Mouse (Mus musculus) hematopoietic stem cell, adult 5-6 weeks (primary cell): ENCODE measurements around the gene Sema6c. TPM values are rescaled to one million over a fixed set of nuclear protein-coding genes. Genes with fewer than 3 reads are reported as not detected.

Experiments
- ATAC-seq, 2 experiments: fragments of 125-278 bp in 1 of 2; replicated peaks in 1 of 2; 2 replicates each; pipeline ENCODE4 v1.8.0; 2016 to 2017; ENCODE audit warnings: inconsistent platforms in 2 of 2, mild to moderate bottlenecking in 2 of 2, moderate number of reproducible peaks in 2 of 2, low read depth in 1 of 2, moderate TSS enrichment in 1 of 2; ENCODE audit not compliant: low FRiP score in 2 of 2, poor library complexity in 2 of 2, severe bottlenecking in 2 of 2, insufficient read depth in 1 of 2, low TSS enrichment in 1 of 2
- total RNA-seq: library from RNA; stranded (forward); fragments of 172-1452, 232-1000 nt; gene quantifications from 2 replicates; pipeline ENCODE4 v1.2.3, GENCODE M21; 2017

Gene Sema6c
- total RNA-seq, 1 experiment from 2014 or later, result 1.3 TPM

DNA sequence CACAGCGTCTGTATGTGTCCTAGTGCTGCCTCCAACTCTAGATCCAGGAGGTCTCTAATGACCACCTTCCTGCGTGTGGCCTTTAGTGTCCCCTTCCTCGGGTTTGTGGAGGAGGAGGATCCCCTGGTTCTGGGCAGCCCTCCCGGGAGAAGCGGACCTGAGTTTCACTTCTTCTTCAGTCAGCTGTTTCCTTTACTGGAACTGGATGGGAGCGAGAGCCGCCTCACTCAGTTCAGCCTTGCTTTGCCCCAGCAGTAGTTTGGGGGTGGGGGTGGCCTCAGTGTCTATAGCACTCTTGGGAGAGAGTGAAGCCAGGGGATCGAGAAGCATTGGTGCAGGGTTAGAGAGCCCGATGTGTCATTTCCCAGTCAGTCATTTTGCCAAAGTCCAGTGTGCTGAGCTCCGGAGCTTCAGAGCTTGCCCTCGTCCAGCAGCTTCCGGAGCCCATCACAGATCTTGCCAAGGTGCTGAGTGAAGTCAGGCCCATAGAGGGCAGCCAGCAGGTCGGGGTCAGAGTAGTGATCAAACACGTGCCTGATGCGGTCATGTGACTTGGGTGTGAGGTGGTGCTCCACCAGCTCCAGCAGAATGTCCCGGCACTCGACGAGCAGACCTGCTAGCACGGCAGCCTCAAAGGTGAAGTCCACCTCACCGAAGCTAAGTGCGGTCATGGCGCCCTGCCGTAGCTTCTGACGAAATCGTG lies 20.5 kb upstream of the Sema6c start:
- ATAC-seq, result no peak

DNA sequence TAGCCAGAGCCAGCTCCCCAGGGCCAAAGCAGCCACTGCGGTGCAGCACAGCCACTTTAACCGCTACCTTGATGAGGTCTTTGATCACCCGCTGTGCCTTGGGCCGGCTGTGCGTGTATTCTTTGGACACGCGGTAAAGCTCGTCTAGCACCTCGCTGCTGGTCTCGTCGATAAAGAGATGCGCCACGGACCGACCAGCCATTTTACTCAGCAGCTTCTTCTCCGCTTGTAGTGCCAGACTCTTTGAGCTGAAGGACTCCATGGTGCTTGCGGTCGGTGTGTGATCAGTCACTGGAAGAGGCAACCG lies 20.0 kb upstream of the Sema6c start:
- no peak for ATAC-seq

DNA sequence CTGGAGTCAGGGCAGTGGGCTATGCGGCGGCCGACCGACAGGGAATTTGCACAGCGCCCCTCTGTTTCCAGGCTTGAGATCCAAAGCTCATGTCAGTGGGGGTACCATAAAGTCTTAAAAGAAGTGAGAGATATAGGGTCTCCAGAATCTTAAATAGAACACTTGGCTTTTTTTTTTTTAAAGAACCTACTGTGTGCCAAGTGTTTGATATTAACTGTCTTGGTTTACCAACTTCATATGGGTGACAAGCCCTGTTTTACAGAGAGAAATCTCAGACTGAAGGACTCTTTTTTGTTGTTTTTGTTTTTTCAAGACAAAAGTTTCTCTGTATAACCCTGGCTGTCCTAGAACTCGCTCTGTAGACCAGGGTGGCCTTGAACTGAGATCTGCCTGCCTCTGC lies 19.5 kb upstream of the Sema6c start:
- no peak for ATAC-seq

- peak; percentile 74 to 80 for ATAC-seq
These were observed 18.8 kb upstream of the Sema6c start for GRCm38 (mm10) chr3:95141474-95141873.

GRCm38 (mm10) chr3:95141952-95142616 lies 18.2 kb upstream of the Sema6c start, which contains the start of gene Tnfaip8l2:
Gene Tnfaip8l2 (minus strand): TSS chr3:95142360.
- ATAC-seq, result peak; percentile 0 to 55; a peak in 1 of 4 replicates

DNA sequence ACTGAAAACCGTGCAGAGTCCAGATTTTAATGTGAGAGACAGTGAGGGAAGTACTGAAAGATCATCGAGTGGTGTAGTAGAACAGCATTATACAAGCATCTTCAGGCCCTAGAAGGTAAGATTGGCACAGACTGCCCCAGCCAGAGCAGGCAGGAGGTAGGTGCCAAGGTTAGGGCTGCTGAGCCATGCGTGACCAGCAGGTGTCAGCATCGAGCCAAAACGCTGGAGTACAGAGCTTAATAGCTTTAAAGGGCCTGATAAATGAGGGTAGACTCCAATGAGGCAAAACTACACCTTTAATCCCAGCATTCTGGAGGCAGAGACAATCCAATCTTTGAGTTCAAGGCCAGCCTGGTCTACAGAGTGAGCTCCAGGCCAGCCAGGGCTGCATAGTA lies 17.6 kb upstream of the Sema6c start:
- ATAC-seq, result peak; percentile 79

GRCm38 (mm10) chr3:95147924-95148323 lies 12.3 kb upstream of the Sema6c start:
- no peak for ATAC-seq

DNA sequence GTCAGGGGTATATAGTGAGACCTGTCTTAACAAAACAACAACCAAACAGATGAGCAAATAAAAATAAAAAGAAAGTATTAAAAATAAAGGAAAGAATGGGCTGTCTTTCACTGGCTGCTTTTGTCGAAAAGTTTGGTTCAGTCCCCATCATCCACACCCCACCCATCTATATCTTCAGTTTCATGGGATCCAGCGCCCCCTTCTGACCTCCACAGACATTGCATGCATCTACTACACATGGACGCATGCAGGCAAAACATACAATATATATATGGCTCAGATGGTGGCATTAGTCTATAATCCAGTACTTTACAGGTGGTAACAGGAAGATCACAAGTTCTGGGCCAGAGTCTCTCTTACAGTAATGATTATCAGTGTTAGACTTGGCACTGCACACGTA lies 6.4 kb upstream of the Sema6c start:
- peak; percentile 73 to 81 for ATAC-seq

DNA sequence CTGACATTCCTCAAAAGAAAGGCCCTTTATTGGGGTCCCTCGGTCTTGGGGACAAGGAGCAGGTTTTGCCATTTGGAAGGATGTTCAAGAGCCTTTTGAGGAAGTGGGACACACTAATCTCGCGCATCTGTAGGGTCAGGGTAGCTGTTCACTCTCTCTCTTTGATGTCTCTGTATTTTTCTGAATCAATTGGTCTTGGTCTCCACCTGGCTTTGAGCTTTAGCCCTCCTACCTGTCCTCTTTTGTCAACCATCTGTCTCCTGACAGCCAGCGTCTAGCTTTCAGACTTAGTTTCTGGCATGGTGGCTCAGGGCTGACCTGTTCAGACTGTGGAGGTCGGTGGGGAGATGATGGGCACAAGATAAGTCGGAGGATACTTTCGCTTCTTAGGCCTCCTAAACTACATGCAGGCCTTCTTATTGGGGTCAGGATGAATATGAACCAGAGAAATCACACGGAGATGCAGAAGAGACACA lies 708 bp upstream of the Sema6c start:
- ATAC-seq, result no peak

DNA sequence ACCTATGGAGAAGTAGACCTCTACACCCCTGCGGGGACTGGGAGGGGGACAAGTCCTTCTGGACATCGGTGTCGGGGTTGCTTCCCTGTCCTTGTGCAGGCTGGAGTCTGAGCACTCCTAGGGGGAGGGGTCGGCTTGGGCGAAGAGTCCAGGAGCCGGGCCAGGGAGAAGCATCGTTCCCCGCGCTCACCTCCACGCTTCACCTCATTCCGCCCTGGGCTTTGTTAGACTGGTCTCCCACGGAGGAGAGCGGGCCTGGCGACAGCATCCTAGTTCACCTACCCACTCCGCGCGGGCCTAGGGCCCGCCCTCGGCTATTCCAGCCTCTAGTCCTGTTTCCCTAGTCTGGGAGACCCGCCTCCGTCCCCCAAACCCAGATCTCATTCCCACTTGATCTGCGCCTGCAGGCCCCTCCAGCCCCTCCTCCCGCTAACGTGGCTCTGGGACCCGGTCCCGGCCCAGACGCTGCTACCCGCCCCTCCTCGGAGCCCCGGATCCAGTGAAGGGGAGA lies 839 bp downstream of the Sema6c start:
- ATAC-seq, result no peak

DNA sequence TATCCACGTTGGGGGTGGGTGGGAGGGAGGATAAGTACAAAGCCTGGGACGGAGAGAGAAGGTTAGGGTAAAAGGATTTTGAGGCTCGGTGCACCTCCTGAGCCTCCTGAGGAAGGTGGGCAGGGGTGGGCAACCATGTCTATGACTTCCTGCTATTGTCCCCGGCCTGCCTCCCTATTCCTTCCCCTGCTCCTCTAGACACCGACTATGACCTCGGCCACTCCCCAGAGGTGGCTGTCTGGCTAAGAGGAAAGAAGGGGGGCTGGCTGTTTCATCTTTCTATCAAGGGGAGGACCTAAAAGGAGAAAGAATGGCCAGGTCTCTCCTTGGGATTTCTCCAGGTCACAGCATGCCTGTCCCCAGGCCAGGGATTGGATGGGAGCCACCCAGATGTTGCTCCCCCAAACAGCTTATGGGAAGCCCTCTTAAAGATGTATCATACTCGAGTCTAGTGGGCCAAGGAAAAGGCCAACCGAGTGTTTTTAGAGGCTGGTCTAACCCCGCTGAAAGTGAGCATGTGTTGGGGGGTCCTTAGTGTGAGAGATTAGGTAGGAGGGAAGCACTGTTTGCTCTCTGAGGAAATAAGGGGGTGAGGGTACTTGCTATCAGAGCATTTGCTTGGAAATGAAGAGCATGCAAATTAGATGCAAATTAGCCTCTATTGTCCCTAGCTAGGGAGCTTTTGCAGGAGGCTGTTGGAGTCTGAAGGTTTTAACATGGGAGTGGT lies 1.5 kb downstream of the Sema6c start:
- no peak for ATAC-seq

GRCm38 (mm10) chr3:95162345-95162628 lies 2.0 kb downstream of the Sema6c start:
- ATAC-seq, result no peak

DNA sequence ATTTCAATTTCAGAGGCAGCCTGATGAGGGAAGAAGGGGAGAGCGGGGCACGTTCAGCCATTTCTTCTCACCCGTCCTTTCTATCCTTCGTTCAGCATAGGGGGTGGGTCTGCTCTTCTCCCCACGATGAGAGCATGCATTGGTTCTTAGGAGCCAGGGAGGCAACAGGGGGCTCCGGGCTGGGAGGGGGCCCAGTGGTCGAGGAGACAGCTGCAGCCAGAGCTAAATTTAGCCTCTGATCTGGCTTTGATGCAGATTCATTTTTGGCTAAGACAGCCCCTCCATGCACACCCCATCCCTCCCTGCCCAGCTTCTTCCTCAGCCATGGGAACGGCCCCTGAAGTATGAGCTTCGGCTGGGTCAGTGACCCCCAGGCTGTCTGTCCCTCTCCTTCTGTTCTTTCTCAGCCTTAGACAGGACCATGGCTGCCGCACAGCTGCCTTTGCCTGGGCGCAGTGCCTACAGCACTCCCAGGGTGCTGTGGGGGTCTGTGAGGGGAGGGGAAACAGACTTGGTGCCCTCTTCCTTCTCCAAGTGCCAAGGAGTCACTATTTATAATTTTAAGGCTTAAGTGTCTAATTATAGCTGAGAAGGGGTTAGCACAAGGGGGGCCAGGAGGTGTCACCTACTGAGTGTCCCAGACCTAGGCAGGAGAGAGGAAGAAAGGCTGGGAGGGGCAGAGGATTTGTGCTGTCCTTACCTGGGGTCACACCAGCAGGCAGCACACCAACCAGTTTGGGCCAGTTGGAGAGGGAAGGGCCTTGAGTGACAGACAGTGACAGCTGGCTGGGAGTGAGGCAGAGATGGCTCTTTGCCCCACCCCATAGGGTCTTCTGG lies 3.4 kb downstream of the Sema6c start:
- ATAC-seq, result no peak

DNA sequence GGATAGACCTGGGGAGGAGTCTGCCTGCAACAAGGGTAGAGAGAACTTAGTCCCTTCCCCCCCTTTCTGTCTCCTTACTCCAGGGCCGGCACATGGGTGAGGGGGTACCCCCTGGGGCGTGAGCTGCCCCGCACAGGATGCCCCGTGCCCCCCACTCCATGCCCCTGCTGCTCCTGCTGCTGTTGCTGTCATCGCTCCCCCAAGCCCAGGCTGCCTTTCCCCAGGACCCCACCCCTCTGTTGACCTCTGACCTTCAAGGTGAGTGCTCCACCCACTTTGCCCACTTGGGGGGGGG lies 3.9 kb downstream of the Sema6c start:
- ATAC-seq, result no peak

DNA sequence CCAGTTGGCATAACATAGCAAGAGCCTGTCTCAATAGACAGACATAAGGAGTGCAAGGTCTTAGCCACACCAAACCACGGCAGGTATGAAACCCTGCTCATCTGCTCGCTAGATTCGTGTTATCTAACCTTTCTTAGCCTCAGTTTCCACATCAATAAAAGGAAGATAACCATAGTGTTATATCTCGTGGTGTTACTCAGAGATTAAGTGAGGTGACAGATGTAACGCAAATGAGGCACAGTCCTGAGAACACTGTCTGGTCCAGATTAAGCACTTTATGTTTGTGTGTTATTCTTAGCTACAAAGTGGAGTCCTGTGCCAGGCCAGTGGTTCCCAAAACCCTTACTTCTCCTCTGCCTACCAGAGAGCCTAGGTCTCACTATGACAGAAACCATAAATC lies 4.6 kb downstream of the Sema6c start:
- no peak for ATAC-seq

GRCm38 (mm10) chr3:95169996-95170395 lies 9.7 kb downstream of the Sema6c start:
- no peak for ATAC-seq

DNA sequence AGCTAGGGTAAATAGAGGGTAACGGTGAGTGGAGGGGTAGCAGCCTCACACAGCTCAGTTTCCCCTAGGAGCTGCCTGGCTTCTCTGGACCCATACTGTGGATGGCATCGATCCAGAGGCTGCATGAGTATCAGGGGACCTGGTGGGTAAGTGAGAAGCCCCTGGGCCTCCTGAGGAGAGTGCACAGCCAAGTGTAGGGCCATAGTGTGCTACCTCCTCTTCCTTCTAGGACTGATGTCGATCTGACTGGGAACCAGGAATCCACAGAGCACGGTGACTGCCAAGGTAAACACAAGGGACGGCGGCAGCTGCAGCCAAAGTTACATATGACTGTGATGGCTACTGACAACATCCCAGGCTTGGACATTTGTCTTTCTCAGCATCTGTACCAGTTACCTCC lies 10.8 kb downstream of the Sema6c start:
- ATAC-seq, result no peak
